Mouse (Mus musculus) liver, embryonic 16.5 days (tissue): ENCODE results near the gene Pcsk5. TPM values are rescaled to one million over a fixed set of nuclear protein-coding genes. Genes with fewer than 3 reads are reported as not detected.
A peak's percentile ranks its signal among the peaks of the same experiment; 100 is the strongest.

Experiments used
- ATAC-seq: fragments of 200-750 bp; cut with Nextera tagmentation; 2 replicates; pipeline ENCODE4 v1.8.0; 2017; ENCODE audit warnings: low read depth, mild to moderate bottlenecking, moderate number of reproducible peaks, moderate library complexity
- H3K27ac ChIP-seq: fragments of 300-500 bp; sonication (generic); 2 replicates; pipeline ENCODE4 v1.5.1; 2014; ENCODE audit warnings: mild to moderate bottlenecking, low read length
- H3K27me3 ChIP-seq: fragments of 300-500 bp; sonication (generic); 2 replicates; pipeline ENCODE4 v1.6.1; 2014; ENCODE audit warnings: low read depth, low read length, mixed read lengths; ENCODE audit not compliant: control insufficient read depth, insufficient read depth
- H3K36me3 ChIP-seq: fragments of 300-500 bp; sonication (generic); 2 replicates; pipeline ENCODE4 v1.6.1; 2014; ENCODE audit warnings: mild to moderate bottlenecking; ENCODE audit not compliant: control insufficient read depth, insufficient read depth
- H3K4me1 ChIP-seq: fragments of 300-500 bp; sonication (generic); 2 replicates; pipeline ENCODE4 v1.6.1; 2014; ENCODE audit warnings: low read depth, low read length, mixed read lengths; ENCODE audit not compliant: control insufficient read depth
- H3K4me2 ChIP-seq: fragments of 300-500 bp; sonication (generic); 2 replicates; pipeline ENCODE4 v1.6.1; 2014; ENCODE audit warnings: low read depth, low read length, mixed read lengths
- H3K4me3 ChIP-seq: fragments of 300-500 bp; sonication (generic); 2 replicates; pipeline ENCODE4 v1.5.1; 2014; ENCODE audit warnings: low read depth, mild to moderate bottlenecking, low read length
- H3K9ac ChIP-seq: fragments of 300-500 bp; sonication (generic); 2 replicates; pipeline ENCODE4 v1.6.1; 2014; ENCODE audit warnings: low read depth, low read length
- H3K9me3 ChIP-seq: fragments of 300-500 bp; sonication (generic); replicated peaks from 2 replicates; pipeline ENCODE4 v1.6.1; 2016; ENCODE audit warnings: low read length; ENCODE audit not compliant: control insufficient read depth
- WGBS: fragments of 180-500 bp; shearing (Covaris S2); extraction: QIAGEN DNeasy Blood & Tissue Kit; methylation state at CpG from one replicate; pipeline ENCODE4 v1.1.7; 2014; ENCODE audit not compliant: insufficient replicate concordance; 5-methylcytosine and 5-hydroxymethylcytosine counted together
- polyA plus RNA-seq: library from polyadenylated mRNA; unstranded; fragments of >200 nt; fragmentation: Nextera tagmentation; extraction: Ambion mirVana; gene quantifications from 2 replicates; pipeline ENCODE4 v1.2.1, GENCODE M21; 2015

The Pcsk5 gene
- polyA plus RNA-seq, 1 experiment from 2014 or later: 2.4 TPM

GRCm38 (mm10) chr19:17819081-17819480 is 18.4 kb downstream of the Pcsk5 start:
- H3K9me3 ChIP-seq: no peaks in the 10 kb centered on the region
- no peak overlapping the region for H3K9ac ChIP-seq
- no peak overlapping the region for H3K4me2 ChIP-seq
- no peak overlapping the region for H3K4me3 ChIP-seq
- H3K27ac ChIP-seq: no peak overlapping the region
- WGBS: 58% methylated on average over 5 of the region's 5 CpGs
- H3K4me1 ChIP-seq: no peaks in the 10 kb centered on the region
- no peak for ATAC-seq
- no peaks in the 10 kb centered on the region for H3K36me3 ChIP-seq
- H3K27me3 ChIP-seq: no peaks in the 10 kb centered on the region

GRCm38 (mm10) chr19:17815062-17815461 is 22.4 kb downstream of the Pcsk5 start:
- no peaks in the 10 kb centered on the region for H3K27me3 ChIP-seq
- H3K4me2 ChIP-seq: no peak overlapping the region
- no peaks in the 10 kb centered on the region for H3K9me3 ChIP-seq
- H3K4me3 ChIP-seq: no peak overlapping the region
- no peaks in the 10 kb centered on the region; the same call in 1 of the 2 replicates for H3K4me1 ChIP-seq
- H3K27ac ChIP-seq: no peak overlapping the region
- ATAC-seq: no peak
- no peak overlapping the region for H3K9ac ChIP-seq
- H3K36me3 ChIP-seq: no peaks in the 10 kb centered on the region
- 61% methylated on average over 3 of the region's 3 CpGs for WGBS

- H3K9me3 ChIP-seq: no peaks in the 10 kb centered on the region
- no peak overlapping the region for H3K9ac ChIP-seq
- H3K36me3 ChIP-seq: no peaks in the 10 kb centered on the region
- H3K27ac ChIP-seq: no peak overlapping the region
- 41% methylated on average over 5 of the region's 5 CpGs for WGBS
- H3K4me1 ChIP-seq: no peaks in the 10 kb centered on the region; the same call in 1 of the 2 replicates
- no peak for ATAC-seq
- no peaks in the 10 kb centered on the region for H3K27me3 ChIP-seq
- H3K4me2 ChIP-seq: no peak overlapping the region
- no peak overlapping the region for H3K4me3 ChIP-seq
Measured at GRCm38 (mm10) chr19:17813449-17813990, 23.9 kb downstream of the Pcsk5 start.

GRCm38 (mm10) chr19:17812661-17813060 is 24.8 kb downstream of the Pcsk5 start:
- 61% methylated on average over 7 of the region's 7 CpGs for WGBS
- H3K4me2 ChIP-seq: no peak overlapping the region
- H3K27me3 ChIP-seq: no peaks in the 10 kb centered on the region
- no peaks in the 10 kb centered on the region; the same call in 1 of the 2 replicates for H3K4me1 ChIP-seq
- ATAC-seq: no peak
- H3K9me3 ChIP-seq: no peaks in the 10 kb centered on the region
- no peak overlapping the region for H3K9ac ChIP-seq
- no peak overlapping the region for H3K27ac ChIP-seq
- H3K4me3 ChIP-seq: no peak overlapping the region
- H3K36me3 ChIP-seq: no peaks in the 10 kb centered on the region

- Histone ChIP-seq H3K4me2 (peak overlapping the region; percentile 22; the same call in 1 of the 2 replicates), H3K27ac (0 out of 2 replicates have a peak overlapping the region, but pooled peaks have one; percentile 1), H3K4me3 (no peak overlapping the region; the same call in 1 of the 2 replicates), H3K9ac (no peak overlapping the region), H3K27me3 (no peaks in the 10 kb centered on the region), H3K36me3 (no peaks in the 10 kb centered on the region), H3K9me3 (no peaks in the 10 kb centered on the region), H3K4me1 (no peaks in the 10 kb centered on the region; the same call in 1 of the 2 replicates)
- 50% methylated on average over 5 of the region's 5 CpGs for WGBS
- peak; percentile 92 for ATAC-seq
Measured at GRCm38 (mm10) chr19:17806626-17807025, 30.8 kb downstream of the Pcsk5 start.

GRCm38 (mm10) chr19:17800798-17801197 is 36.6 kb downstream of the Pcsk5 start:
- no peak for ATAC-seq
- H3K9ac ChIP-seq: no peak overlapping the region
- no peaks in the 10 kb centered on the region for H3K27me3 ChIP-seq
- H3K36me3 ChIP-seq: no peaks in the 10 kb centered on the region
- 51% methylated on average over 1 of the region's 1 CpGs for WGBS
- no peak overlapping the region for H3K4me2 ChIP-seq
- H3K4me1 ChIP-seq: no peaks in the 10 kb centered on the region
- H3K4me3 ChIP-seq: no peak overlapping the region
- no peaks in the 10 kb centered on the region for H3K9me3 ChIP-seq
- no peak overlapping the region for H3K27ac ChIP-seq

GRCm38 (mm10) chr19:17799419-17800185 is 37.8 kb downstream of the Pcsk5 start:
- Histone ChIP-seq H3K27me3 (no peaks in the 10 kb centered on the region), H3K9ac (no peak overlapping the region), H3K36me3 (no peaks in the 10 kb centered on the region), H3K4me3 (no peak overlapping the region), H3K27ac (no peak overlapping the region), H3K4me2 (no peak overlapping the region), H3K4me1 (no peaks in the 10 kb centered on the region), H3K9me3 (no peaks in the 10 kb centered on the region)
- WGBS: 64% methylated on average over 4 of the region's 4 CpGs
- no peak for ATAC-seq

- H3K27ac ChIP-seq: no peak overlapping the region
- H3K27me3 ChIP-seq: no peaks in the 10 kb centered on the region
- H3K9me3 ChIP-seq: no peaks in the 10 kb centered on the region
- no peaks in the 10 kb centered on the region for H3K4me1 ChIP-seq
- H3K4me2 ChIP-seq: no peak overlapping the region
- H3K9ac ChIP-seq: no peak overlapping the region
- no peaks in the 10 kb centered on the region for H3K36me3 ChIP-seq
- no peak for ATAC-seq
- H3K4me3 ChIP-seq: no peak overlapping the region
- WGBS: 70% methylated on average over 4 of the region's 4 CpGs
Measured at GRCm38 (mm10) chr19:17793457-17793856, 44.0 kb downstream of the Pcsk5 start.

- no peak overlapping the region for H3K4me2 ChIP-seq
- H3K36me3 ChIP-seq: no peaks in the 10 kb centered on the region
- peak overlapping the region; percentile 29 for H3K27ac ChIP-seq
- ATAC-seq: peak; percentile 32; the same call in 1 of the 2 replicates
- H3K9me3 ChIP-seq: no peaks in the 10 kb centered on the region
- no peaks in the 10 kb centered on the region for H3K27me3 ChIP-seq
- no peaks in the 10 kb centered on the region for H3K4me1 ChIP-seq
- H3K9ac ChIP-seq: no peak overlapping the region
- WGBS: 59% methylated on average over 5 of the region's 5 CpGs
- H3K4me3 ChIP-seq: no peak overlapping the region
Measured at GRCm38 (mm10) chr19:17791485-17792052, 45.9 kb downstream of the Pcsk5 start.
